Mouse (Mus musculus) MEL (cell line): Measurements from ENCODE around the gene Ppard.
"Not testable (repeated sequence)": the region's sequence is repeated elsewhere in the genome, so short reads cannot be mapped to it uniquely, and the experiment has no call there.

Experiments used
- BHLHE40 ChIP-seq: IDR thresholded peaks from 2 replicates; pipeline ENCODE4 v1.6.1; 2012; ENCODE audit warnings: low read depth, mild to moderate bottlenecking, inconsistent platforms, low read length, improper control_type of control experiment, borderline replicate concordance
- CTCF ChIP-seq, 3 experiments: IDR thresholded peaks in 2 of 3; conservative IDR thresholded peaks in 1 of 3; 2 replicates each; pipeline ENCODE4 v1.5.1; 2011 to 2012; ENCODE audit warnings: low read length in 3 of 3, low read depth in 2 of 3, mild to moderate bottlenecking in 2 of 3, improper control_type of control experiment in 1 of 3, inconsistent platforms in 1 of 3, mixed read lengths in 1 of 3, moderate library complexity in 1 of 3; ENCODE audit not compliant: control insufficient read depth in 1 of 3, insufficient read depth in 1 of 3, poor library complexity in 1 of 3, severe bottlenecking in 1 of 3
- ETS1 ChIP-seq: IDR thresholded peaks from 2 replicates; pipeline ENCODE4 v1.6.1; 2012; ENCODE audit warnings: low read depth, mild to moderate bottlenecking, inconsistent platforms, low read length, improper control_type of control experiment, moderate library complexity
- GABPA ChIP-seq: IDR thresholded peaks from 2 replicates; pipeline ENCODE4 v1.6.1; 2012; ENCODE audit warnings: low read depth, mild to moderate bottlenecking, inconsistent platforms, low read length, improper control_type of control experiment, moderate library complexity
- POLR2A ChIP-seq, 2 experiments: IDR thresholded peaks; 2 replicates each; pipeline ENCODE4 v1.6.1; 2011 to 2012; ENCODE audit warnings: low read length in 2 of 2, mild to moderate bottlenecking in 2 of 2, control low read depth in 1 of 2, improper control_type of control experiment in 1 of 2, low read depth in 1 of 2, moderate library complexity in 1 of 2; ENCODE audit not compliant: control insufficient read depth in 1 of 2, insufficient read depth in 1 of 2, poor library complexity in 1 of 2
- POLR2AphosphoS5 ChIP-seq: IDR thresholded peaks from 2 replicates; pipeline ENCODE4 v1.6.1; 2012; ENCODE audit warnings: low read depth, borderline replicate concordance, mild to moderate bottlenecking, inconsistent platforms, low read length, moderate library complexity, mixed read lengths
- SIN3A ChIP-seq: IDR thresholded peaks from 2 replicates; pipeline ENCODE4 v1.6.1; 2012; ENCODE audit warnings: low read length, improper control_type of control experiment, inconsistent platforms
- USF1 ChIP-seq: IDR thresholded peaks from 2 replicates; pipeline ENCODE4 v1.6.1; 2014; ENCODE audit warnings: low read depth, mild to moderate bottlenecking, inconsistent platforms, low read length, improper control_type of control experiment, moderate library complexity
- USF2 ChIP-seq, 2 experiments: IDR thresholded peaks; 2 replicates each; pipeline ENCODE4 v1.6.1; 2011 to 2012; ENCODE audit warnings: improper control_type of control experiment in 2 of 2, low read length in 2 of 2, borderline replicate concordance in 1 of 2, inconsistent platforms in 1 of 2, low read depth in 1 of 2, mild to moderate bottlenecking in 1 of 2; ENCODE audit not compliant: insufficient read depth in 1 of 2
- ZC3H11A ChIP-seq: IDR thresholded peaks from 2 replicates; pipeline ENCODE4 v1.6.1; 2012; ENCODE audit warnings: low read depth, mild to moderate bottlenecking, inconsistent platforms, low read length, improper control_type of control experiment
- ZKSCAN1 ChIP-seq: IDR thresholded peaks from 2 replicates; pipeline ENCODE4 v1.6.1; 2012; ENCODE audit warnings: low read depth, mild to moderate bottlenecking, inconsistent platforms, low read length, improper control_type of control experiment, moderate library complexity
- ZMIZ1 ChIP-seq: IDR thresholded peaks from 2 replicates; pipeline ENCODE4 v1.6.1; 2012; ENCODE audit warnings: low read depth, mild to moderate bottlenecking, inconsistent platforms, low read length, improper control_type of control experiment, moderate library complexity
- ZNF384 ChIP-seq: IDR thresholded peaks from 2 replicates; pipeline ENCODE4 v1.6.1; 2012; ENCODE audit warnings: low read depth, mild to moderate bottlenecking, inconsistent platforms, low read length, improper control_type of control experiment

GRCm38 (mm10) chr17:28222463-28222862 is 10.0 kb upstream of the Ppard start:
- TF ChIP-seq ZKSCAN1; ZNF384; BHLHE40; CTCF (IDR thresholded peaks at IDR 0.05 in 2 of 3, conservative IDR thresholded peaks at IDR 0.05 in 1 of 3; ENCODE audit: control insufficient read depth in 1 of 3, insufficient read depth in 1 of 3, low read depth in 2 of 3, low read length in 3 of 3, poor library complexity in 1 of 3, severe bottlenecking in 1 of 3); ZC3H11A; GABPA; POLR2AphosphoS5; SIN3A; USF2 (IDR thresholded peaks at IDR 0.05; ENCODE audit: borderline replicate concordance in 1 of 2, insufficient read depth in 1 of 2, low read depth in 1 of 2, low read length in 2 of 2); POLR2A (IDR thresholded peaks at IDR 0.05; ENCODE audit: control insufficient read depth in 1 of 2, insufficient read depth in 1 of 2, low read depth in 1 of 2, low read length in 2 of 2, poor library complexity in 1 of 2); ZMIZ1; ETS1; USF1: not testable (repeated sequence)
